Mouse (Mus musculus) right cerebral cortex, postnatal 10 days (tissue): ENCODE measurements around the gene Rtkn.

Experiments used
- DNase-seq, 2 experiments: peaks; one replicate each; pipeline ENCODE4 v3.0.0; 2021; ENCODE audit warnings: low spot score in 2 of 2

The Rtkn gene

DNA sequence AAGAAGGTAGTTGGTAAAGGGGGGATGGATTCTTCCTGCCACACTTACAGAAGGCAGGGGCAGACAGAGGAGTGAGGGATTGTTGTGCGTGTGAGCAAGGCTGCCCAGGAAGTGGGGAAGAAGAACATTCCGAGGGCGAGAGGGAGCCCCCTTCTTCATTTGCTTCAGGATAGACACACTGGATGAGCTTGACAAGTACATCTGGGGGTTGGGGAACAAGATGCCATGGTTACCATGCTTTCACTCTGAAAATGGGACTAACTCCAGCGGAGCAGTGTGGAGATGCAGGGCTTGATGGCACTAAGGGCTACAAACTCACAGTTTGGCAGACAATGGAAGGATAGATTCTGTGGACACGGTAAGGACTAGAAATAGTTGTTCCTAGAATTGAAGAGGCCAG is 35.8 kb downstream of the Rtkn start:
- no peak for DNase-seq

DNA sequence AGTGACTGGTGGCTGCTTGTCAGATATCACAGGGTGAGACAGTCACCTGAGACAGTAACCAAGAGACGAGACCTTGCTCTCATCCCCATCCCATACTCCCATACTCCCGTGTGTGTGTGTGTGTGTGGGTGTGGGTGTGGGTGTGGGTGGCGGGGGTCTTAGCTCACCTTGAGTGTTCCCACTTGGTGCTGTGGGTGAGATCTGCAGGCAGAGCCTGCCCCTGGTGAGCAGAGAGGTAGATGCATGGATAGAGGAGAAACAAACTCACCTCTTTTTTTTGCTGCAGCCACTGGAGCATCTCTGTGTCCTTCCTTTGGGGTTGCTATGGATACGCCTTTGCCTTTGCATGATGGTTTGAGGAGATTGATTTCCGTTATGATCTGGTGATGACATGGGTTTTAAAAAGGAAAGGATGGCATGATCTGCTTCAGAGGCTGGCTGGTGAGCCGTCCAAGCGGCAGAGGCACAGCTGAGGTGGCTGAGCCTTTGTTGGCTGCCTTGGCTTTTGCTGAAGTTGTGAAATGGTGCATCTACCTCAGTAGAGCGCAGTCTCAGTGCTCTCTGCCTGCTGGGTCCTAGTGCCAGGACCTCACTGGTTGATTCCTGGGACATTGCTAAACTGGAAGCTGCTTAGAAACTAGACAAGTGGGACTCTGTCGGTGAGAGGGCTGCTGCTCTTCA is 37.1 kb downstream of the Rtkn start:
- peak in 1 of 2 experiments; percentile 71 for DNase-seq

DNA sequence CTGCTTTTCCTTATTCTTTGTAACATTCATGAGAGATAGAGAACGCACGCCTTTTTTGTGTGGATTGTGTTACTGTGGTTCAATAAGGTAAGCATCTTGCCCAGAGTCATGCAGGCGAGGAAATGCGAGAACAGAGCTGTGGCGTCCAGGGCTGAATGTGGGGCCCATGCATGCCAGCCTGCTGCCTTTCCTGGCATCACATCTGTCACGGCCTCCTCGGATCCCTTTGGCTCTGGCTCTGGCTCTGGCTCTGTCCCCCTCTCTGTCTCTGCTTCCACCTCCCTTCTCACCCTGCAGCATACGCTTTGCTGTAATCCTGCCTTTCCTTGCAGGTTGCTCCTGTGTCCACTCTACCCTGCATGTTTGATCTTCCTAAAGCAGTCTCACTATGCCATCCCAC is 40.7 kb downstream of the Rtkn start:
- no peak for DNase-seq

DNA sequence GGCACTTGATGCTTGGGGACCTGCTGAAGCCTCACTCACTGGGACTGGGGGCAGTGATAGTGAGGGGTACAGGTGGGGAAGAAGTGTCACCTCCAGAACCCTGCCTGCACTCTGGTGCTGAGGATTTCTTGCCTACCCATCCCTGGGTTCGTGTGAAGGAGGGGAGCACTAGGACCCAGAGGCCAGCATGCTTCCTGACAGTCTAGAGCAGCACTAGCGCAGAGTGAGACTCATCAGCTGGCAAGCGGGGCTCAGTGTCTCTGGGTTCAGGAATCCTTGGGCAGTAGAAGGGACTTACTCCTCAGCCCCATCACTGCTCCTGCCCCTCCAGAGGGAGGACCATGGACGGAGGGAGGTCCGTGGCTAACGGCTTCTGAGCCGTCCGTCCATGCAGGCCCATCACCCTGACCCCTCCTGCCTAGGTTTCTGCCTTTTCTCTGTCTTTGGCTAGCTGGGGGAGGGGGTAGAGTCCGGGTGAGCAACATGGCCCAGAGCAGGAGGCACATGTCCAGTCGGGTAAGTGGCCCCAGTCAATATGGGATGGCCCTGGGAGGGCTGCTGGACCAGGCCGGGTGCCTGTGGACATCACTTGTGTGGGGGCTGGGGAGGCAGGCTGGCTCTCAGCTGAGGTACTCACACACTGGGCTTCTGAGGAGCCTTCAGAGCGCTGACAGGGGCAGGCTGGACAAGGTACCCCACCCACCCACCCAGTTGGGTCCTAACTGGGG is 44.3 kb downstream of the Rtkn start:
- peak; percentile 76 to 82 for DNase-seq

DNA sequence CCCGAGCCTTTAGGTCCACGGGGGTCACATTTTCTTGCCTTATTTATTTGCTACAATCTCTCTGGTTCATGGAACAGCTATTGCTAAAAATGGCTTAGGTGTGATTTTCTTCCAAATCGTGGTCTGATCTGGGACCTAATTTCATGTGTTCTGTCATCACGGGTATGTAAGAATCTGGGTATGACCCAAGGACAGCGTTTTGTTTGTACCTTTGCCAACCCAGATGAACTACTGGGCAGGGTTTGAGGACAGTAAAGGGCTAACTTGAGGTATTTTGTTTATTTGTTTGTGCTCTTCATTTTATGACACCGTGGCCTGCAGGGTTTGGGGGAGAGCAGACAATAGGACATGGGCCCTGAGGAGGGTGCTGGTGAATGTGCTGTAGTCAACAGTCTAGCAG is 45.3 kb downstream of the Rtkn start:
- DNase-seq = no peak

DNA sequence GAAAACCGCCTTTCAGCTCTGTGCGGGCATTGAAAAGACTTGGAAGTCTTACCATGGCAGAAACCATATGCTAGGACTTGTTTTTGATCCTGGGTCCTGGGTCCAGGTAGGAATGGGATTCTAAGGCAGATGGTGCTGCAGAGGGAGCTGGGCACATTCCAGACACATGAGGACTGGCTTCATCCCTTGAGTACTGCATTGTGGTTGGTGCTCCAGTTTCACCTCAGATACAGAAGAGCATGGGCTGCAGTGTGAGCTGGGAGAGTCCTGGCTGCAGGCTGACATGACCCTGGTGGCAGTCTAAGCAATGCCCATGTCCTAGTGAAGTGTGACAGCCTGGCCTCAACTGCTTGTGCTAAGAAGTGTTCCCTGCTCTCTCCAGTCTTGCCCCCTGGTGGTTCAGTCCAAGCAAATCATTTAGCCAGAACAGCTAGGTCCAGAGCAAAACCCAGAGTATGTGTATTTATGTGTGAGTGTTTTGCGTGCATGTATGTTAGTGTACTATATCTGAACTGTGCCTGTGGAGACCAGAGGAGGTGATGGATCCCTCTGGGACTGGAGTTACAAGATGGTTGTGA is 49.7 kb downstream of the Rtkn start:
- DNase-seq = no peak

DNA sequence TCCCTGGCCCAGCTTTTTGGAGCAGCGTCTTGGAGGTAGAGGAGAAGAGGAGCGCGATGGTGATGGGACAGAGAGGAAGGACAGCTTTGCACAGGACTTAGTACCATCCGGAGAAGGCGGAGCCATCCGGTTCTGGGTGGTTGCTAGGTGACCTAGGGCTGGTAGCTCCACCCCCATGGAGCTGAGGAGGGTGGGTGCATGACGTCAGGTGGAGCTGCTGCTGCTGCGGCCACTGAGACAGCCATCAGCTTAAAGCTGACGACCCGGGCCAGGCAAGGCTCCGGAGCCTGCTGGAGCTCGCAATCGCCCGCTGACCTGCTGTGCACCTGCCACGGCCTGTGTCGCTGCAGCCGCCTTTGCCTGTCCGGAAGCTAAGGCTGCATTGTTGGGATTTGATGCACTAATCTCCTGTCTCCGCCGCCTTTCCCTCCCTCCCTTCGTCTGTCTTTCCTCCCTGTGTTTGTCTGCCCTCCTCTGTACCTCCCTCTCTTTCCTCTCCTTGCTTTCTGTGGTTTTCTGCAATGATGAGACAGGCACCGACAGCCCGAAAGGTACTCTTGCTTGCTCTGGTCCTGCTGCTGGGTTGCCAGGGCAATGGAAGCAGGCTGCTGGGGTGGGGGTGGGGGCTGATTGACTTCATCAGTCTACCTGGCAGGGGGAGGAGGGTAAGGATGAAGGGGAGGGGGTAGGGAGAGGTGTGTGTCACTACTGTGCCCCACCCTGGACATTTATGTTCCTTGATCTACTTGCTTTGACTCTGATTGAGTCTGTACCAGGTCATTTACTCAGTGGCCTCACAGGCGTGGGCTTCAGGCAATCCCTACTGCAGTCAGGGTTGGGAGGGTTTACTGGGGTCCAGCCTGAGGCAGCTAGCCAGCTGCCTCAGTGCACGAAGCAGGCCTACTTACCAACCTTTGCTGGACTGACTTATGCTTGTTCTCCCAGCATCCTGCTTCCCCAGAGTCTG is 50.9 kb downstream of the Rtkn start:
- DNase-seq = peak; percentile 92 to 95

DNA sequence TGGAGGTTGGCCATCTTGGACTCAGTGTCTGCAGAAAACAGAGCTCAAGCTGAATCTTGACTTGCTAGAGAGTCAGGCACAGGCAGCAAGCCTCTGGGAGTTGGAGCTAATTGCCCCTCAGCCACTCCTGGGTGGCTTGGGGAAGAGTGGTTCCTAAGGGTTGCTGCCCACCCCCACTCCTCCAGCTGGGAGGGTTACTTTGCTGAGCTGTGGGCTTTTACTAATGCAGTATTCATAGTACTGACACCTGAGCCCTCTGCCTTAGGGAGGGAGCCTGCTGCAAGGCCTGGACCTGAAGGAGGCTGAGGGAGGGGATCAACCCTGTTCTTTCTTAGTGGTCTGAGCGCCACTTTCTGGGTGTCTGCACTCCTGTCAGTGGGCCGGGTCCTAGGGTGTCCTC is 51.7 kb downstream of the Rtkn start:
- no peak for DNase-seq

DNA sequence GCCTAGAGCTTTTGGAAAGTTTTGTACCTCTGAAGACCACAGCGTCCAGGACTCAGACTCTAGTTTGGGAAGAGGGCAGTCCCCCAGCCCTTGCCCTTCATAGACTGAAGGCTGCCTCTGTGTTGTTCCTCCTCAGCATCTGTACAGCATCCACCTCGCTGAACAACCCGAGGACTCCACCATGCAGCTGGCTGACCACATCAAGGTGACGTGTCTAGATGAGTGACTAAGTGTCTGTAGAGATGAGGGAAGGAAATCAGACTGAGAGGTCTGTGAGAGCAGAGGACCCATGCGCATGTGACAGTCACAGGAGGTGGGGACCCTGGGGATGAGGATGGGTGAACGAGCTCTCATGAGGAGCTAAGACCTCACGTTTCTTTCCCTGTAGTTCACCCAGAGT is 58.3 kb downstream of the Rtkn start:
- DNase-seq = no peak

DNA sequence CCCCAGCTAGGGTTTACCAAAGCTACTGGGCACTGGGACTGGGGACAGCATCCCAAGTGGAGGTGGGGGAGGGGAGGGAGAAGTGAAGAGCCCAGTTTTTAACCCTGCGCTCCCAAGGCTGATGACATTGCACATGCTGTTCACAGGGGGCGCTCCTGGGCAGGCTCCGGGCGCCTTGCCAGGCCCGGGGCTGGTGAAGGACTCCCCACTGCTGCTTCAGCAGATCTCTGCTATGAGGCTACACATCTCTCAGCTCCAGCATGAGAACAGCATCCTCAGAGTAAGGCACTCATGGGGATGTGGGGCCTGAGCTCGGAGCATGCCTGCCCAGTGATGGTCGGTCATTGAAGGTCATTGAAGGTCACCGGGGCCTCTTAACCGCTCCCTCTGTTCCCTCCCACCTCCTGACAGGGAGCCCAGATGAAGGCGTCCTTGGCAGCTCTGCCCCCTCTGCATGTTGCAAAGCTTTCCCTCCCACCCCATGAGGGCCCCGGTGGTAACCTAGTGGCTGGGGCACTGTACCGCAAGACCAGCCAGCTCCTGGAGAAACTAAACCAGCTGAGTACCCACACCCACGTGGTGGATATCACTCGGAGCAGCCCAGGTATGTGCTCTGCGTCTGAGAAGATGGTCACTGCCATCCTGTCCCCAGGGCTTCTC is 62.2 kb downstream of the Rtkn start:
- peak; percentile 79 to 82 for DNase-seq
